Mouse (Mus musculus) left cerebral cortex, postnatal 10 days (tissue): ENCODE results near the gene Dera. TPM values are rescaled to one million over a fixed set of nuclear protein-coding genes. Genes with fewer than 3 reads are reported as not detected.

Source experiments
- DNase-seq, 2 experiments: peaks; one replicate each; pipeline ENCODE4 v3.0.0; 2021 to 2022; ENCODE audit warnings: low spot score in 2 of 2, mixed read lengths in 1 of 2; ENCODE audit errors: extremely low spot score in 1 of 2
- intact Hi-C: fragments of 180-260 bp; cut with DNase I; formaldehyde crosslinking; loops from one replicate; pipeline ENCODE4 v1.15.1; 2025
- total RNA-seq, 2 experiments: library from RNA; stranded (reverse); gene quantifications; 2 replicates each; pipeline ENCODE4 v1.2.3; 2021

The Dera gene
- total RNA-seq, 2 experiments from 2014 or later: 10.9 to 13.7 TPM

GRCm38 (mm10) chr6:137857198-137858194, 103.2 kb downstream of the Dera start:
- intact Hi-C loops: no loop called here
- no peak for DNase-seq

GRCm38 (mm10) chr6:137869903-137870580, 115.7 kb downstream of the Dera start:
- intact Hi-C loops: loop anchor here (10.0 kb wide), 1 partner anchor 295 kb away; no protein-coding TSS in a partner anchor
- no peak for DNase-seq

GRCm38 (mm10) chr6:137870667-137871066, 116.3 kb downstream of the Dera start:
- intact Hi-C loops: loop anchor here (10.0 kb wide), 1 partner anchor 294 kb away; no protein-coding TSS in a partner anchor
- peak in 1 of 2 experiments; percentile 56 for DNase-seq

GRCm38 (mm10) chr6:137872055-137872735, 117.8 kb downstream of the Dera start:
- intact Hi-C loops: loop anchor here (10.0 kb wide), 1 partner anchor 293 kb away; no protein-coding TSS in a partner anchor
- peak; percentile 62 to 64 for DNase-seq

GRCm38 (mm10) chr6:137874471-137875244, 120.3 kb downstream of the Dera start:
- DNase-seq: no peak
- intact Hi-C loops: loop anchor here (10.0 kb wide), 1 partner anchor 290 kb away; no protein-coding TSS in a partner anchor

GRCm38 (mm10) chr6:137885644-137886043, 131.3 kb downstream of the Dera start:
- no peak for DNase-seq
- intact Hi-C loops: no loop called here

- DNase-seq: no peak
- intact Hi-C loops: no loop called here
These were observed 132.0 kb downstream of the Dera start for GRCm38 (mm10) chr6:137886210-137886979.

GRCm38 (mm10) chr6:137887258-137887657, 132.9 kb downstream of the Dera start:
- no peak for DNase-seq
- intact Hi-C loops: no loop called here

- intact Hi-C loops: no loop called here
- DNase-seq: no peak
These were observed 143.3 kb downstream of the Dera start for GRCm38 (mm10) chr6:137897671-137898070.

GRCm38 (mm10) chr6:137901255-137901654, 146.9 kb downstream of the Dera start:
- no peak for DNase-seq
- intact Hi-C loops: no loop called here

Other genes starting within 250 kb of the Dera start
- 10 to 100 TPM; 35.4 to 41.4 TPM for gene Eps8, start 99.7 kb upstream of the Dera start, total RNA-seq
- 100 to 1,000 TPM; 131 TPM for gene Strap, start 19.5 kb upstream of the Dera start, total RNA-seq